Mouse (Mus musculus): ENCODE results near the gene Cenpu. TPM values are rescaled to one million over a fixed set of nuclear protein-coding genes. Genes with fewer than 3 reads are reported as not detected.
"Not testable (repeated sequence)": the region's sequence is repeated elsewhere in the genome, so short reads cannot be mapped to it uniquely, and the experiment has no call there.

Gene Cenpu
- polyA plus RNA-seq, 1 experiment from 2014 or later, result 6.1 TPM

- no peak overlapping the region for H3K9ac ChIP-seq
- 77% methylated on average over 6 of the region's 6 CpGs for WGBS
- no peak for ATAC-seq (replicated peaks)
These were observed 7.6 kb downstream of the Cenpu start for GRCm38 (mm10) chr8:46559428-46559827.

GRCm38 (mm10) chr8:46562333-46562732 lies 10.5 kb downstream of the Cenpu start:
- Histone ChIP-seq H3K4me2 (no peak overlapping the region), H3K27me3 (replicated peaks) (no peaks in the 10 kb centered on the region), H3K4me3 (no peak overlapping the region), H3K4me1 (no peaks in the 10 kb centered on the region), H3K9me3 (no peaks in the 10 kb centered on the region), H3K9ac (no peak overlapping the region), H3K36me3 (replicated peaks) (no peaks in the 10 kb centered on the region), H3K27ac (no peak overlapping the region)
- WGBS, result 89% methylated on average over 16 of the region's 16 CpGs
- no peak for ATAC-seq (replicated peaks)

More at GRCm38 (mm10) chr8:46559428-46559827, 7.6 kb downstream of the Cenpu start:
- no peak overlapping the region for H3K27ac ChIP-seq
- H3K4me3 ChIP-seq, result no peak overlapping the region
- no peaks in the 10 kb centered on the region for H3K27me3 ChIP-seq (replicated peaks)
- no peak overlapping the region for H3K4me2 ChIP-seq
- H3K9me3 ChIP-seq, result no peaks in the 10 kb centered on the region
- no peaks in the 10 kb centered on the region for H3K36me3 ChIP-seq (replicated peaks)
- H3K4me1 ChIP-seq, result no peaks in the 10 kb centered on the region

- no peaks in the 10 kb centered on the region for H3K4me1 ChIP-seq
- 82% methylated on average over 7 of the region's 7 CpGs for WGBS
- no peaks in the 10 kb centered on the region for H3K27me3 ChIP-seq (replicated peaks)
- no peak overlapping the region for H3K9ac ChIP-seq
- ATAC-seq (replicated peaks), result no peak
- no peak overlapping the region for H3K4me3 ChIP-seq
- no peak overlapping the region for H3K27ac ChIP-seq
- H3K36me3 ChIP-seq (replicated peaks), result no peaks in the 10 kb centered on the region
- no peaks in the 10 kb centered on the region for H3K9me3 ChIP-seq
- no peak overlapping the region for H3K4me2 ChIP-seq
These were observed 15.2 kb downstream of the Cenpu start for GRCm38 (mm10) chr8:46566914-46567529.

GRCm38 (mm10) chr8:46567946-46568345 lies 16.1 kb downstream of the Cenpu start:
- H3K27ac ChIP-seq, result no peak overlapping the region
- no peak overlapping the region for H3K9ac ChIP-seq
- no peaks in the 10 kb centered on the region for H3K4me1 ChIP-seq
- H3K4me2 ChIP-seq, result no peak overlapping the region
- H3K27me3 ChIP-seq (replicated peaks), result no peaks in the 10 kb centered on the region
- H3K4me3 ChIP-seq, result no peak overlapping the region
- no peaks in the 10 kb centered on the region for H3K9me3 ChIP-seq
- H3K36me3 ChIP-seq (replicated peaks), result no peaks in the 10 kb centered on the region
- ATAC-seq (replicated peaks), result no peak
- WGBS, result 94% methylated on average over 8 of the region's 8 CpGs

- Histone ChIP-seq H3K27ac (no peak overlapping the region), H3K27me3 (replicated peaks) (no peaks in the 10 kb centered on the region), H3K4me2 (no peak overlapping the region), H3K36me3 (replicated peaks) (no peaks in the 10 kb centered on the region), H3K4me1 (no peaks in the 10 kb centered on the region), H3K9ac (no peak overlapping the region), H3K4me3 (no peak overlapping the region), H3K9me3 (no peaks in the 10 kb centered on the region)
- 82% methylated on average over 2 of the region's 2 CpGs for WGBS
- ATAC-seq (replicated peaks), result no peak
These were observed 17.1 kb downstream of the Cenpu start for GRCm38 (mm10) chr8:46568942-46569341.

- Histone ChIP-seq H3K4me1 (no peaks in the 10 kb centered on the region), H3K27ac (no peak overlapping the region), H3K36me3 (replicated peaks) (no peaks in the 10 kb centered on the region), H3K4me2 (no peak overlapping the region), H3K4me3 (no peak overlapping the region), H3K9me3 (no peaks in the 10 kb centered on the region), H3K27me3 (replicated peaks) (no peaks in the 10 kb centered on the region), H3K9ac (no peak overlapping the region)
- ATAC-seq (replicated peaks), result no peak
- 92% methylated on average over 19 of the region's 19 CpGs for WGBS
These were observed 18.0 kb downstream of the Cenpu start for GRCm38 (mm10) chr8:46569659-46570441.

GRCm38 (mm10) chr8:46570673-46571072 lies 18.8 kb downstream of the Cenpu start:
- Histone ChIP-seq H3K4me2 (no peak overlapping the region), H3K36me3 (replicated peaks) (no peaks in the 10 kb centered on the region), H3K27me3 (replicated peaks) (no peaks in the 10 kb centered on the region), H3K4me1 (no peaks in the 10 kb centered on the region), H3K27ac (no peak overlapping the region), H3K4me3 (no peak overlapping the region), H3K9ac (no peak overlapping the region), H3K9me3 (no peaks in the 10 kb centered on the region)
- WGBS, result 95% methylated on average over 8 of the region's 14 CpGs
- no peak for ATAC-seq (replicated peaks)

GRCm38 (mm10) chr8:46573446-46573845 lies 21.6 kb downstream of the Cenpu start:
- Histone ChIP-seq H3K9me3 (no peaks in the 10 kb centered on the region), H3K9ac (no peak overlapping the region), H3K4me3 (no peak overlapping the region), H3K36me3 (replicated peaks) (peaks cover 3% of the 10 kb centered on the region; the same call in 1 of the 2 replicates), H3K4me2 (no peak overlapping the region), H3K27ac (no peak overlapping the region), H3K4me1 (no peaks in the 10 kb centered on the region), H3K27me3 (replicated peaks) (no peaks in the 10 kb centered on the region)
- WGBS, result 82% methylated on average over 2 of the region's 2 CpGs
- ATAC-seq (replicated peaks), result no peak

- no peak overlapping the region for H3K4me3 ChIP-seq
- ATAC-seq (replicated peaks), result no peak
- no peaks in the 10 kb centered on the region for H3K4me1 ChIP-seq
- H3K27ac ChIP-seq, result no peak overlapping the region
- H3K27me3 ChIP-seq (replicated peaks), result no peaks in the 10 kb centered on the region
- no peaks in the 10 kb centered on the region for H3K9me3 ChIP-seq
- H3K36me3 ChIP-seq (replicated peaks), result peaks cover 3% of the 10 kb centered on the region; the same call in 1 of the 2 replicates
- H3K4me2 ChIP-seq, result no peak overlapping the region
- no peak overlapping the region for H3K9ac ChIP-seq
- WGBS, result 89% methylated on average over 2 of the region's 2 CpGs
These were observed 22.1 kb downstream of the Cenpu start for GRCm38 (mm10) chr8:46573964-46574363.

- Histone ChIP-seq H3K9ac (no peak overlapping the region), H3K4me2 (no peak overlapping the region), H3K27ac (no peak overlapping the region), H3K4me1 (no peaks in the 10 kb centered on the region), H3K36me3 (replicated peaks) (peaks cover 3% of the 10 kb centered on the region; the same call in 1 of the 2 replicates), H3K4me3 (no peak overlapping the region), H3K27me3 (replicated peaks) (no peaks in the 10 kb centered on the region), H3K9me3 (no peaks in the 10 kb centered on the region)
- 93% methylated on average over 9 of the region's 9 CpGs for WGBS
- ATAC-seq (replicated peaks), result no peak
These were observed 27.0 kb downstream of the Cenpu start for GRCm38 (mm10) chr8:46578794-46579193.

GRCm38 (mm10) chr8:46584328-46584727 lies 32.5 kb downstream of the Cenpu start:
- 50% methylated on average over 4 of the region's 4 CpGs for WGBS
- not testable (repeated sequence) for H3K9ac ChIP-seq; H3K4me2 ChIP-seq; H3K4me1 ChIP-seq; H3K27ac ChIP-seq; H3K9me3 ChIP-seq; ATAC-seq (replicated peaks); H3K27me3 ChIP-seq (replicated peaks); H3K4me3 ChIP-seq; H3K36me3 ChIP-seq (replicated peaks)

GRCm38 (mm10) chr8:46585576-46585975 lies 33.7 kb downstream of the Cenpu start:
- H3K4me3 ChIP-seq, result no peak overlapping the region
- H3K27ac ChIP-seq, result no peak overlapping the region
- H3K9me3 ChIP-seq, result no peaks in the 10 kb centered on the region
- H3K4me1 ChIP-seq, result no peaks in the 10 kb centered on the region
- WGBS, result 84% methylated on average over 3 of the region's 3 CpGs
- H3K27me3 ChIP-seq (replicated peaks), result no peaks in the 10 kb centered on the region
- H3K36me3 ChIP-seq (replicated peaks), result no peaks in the 10 kb centered on the region
- no peak overlapping the region for H3K4me2 ChIP-seq
- no peak for ATAC-seq (replicated peaks)
- no peak overlapping the region for H3K9ac ChIP-seq

- 94% methylated on average over 5 of the region's 5 CpGs for WGBS
These were observed 36.1 kb downstream of the Cenpu start for GRCm38 (mm10) chr8:46587911-46588310.

More at GRCm38 (mm10) chr8:46587911-46588310, 36.1 kb downstream of the Cenpu start:
- Histone ChIP-seq H3K36me3 (replicated peaks) (no peaks in the 10 kb centered on the region), H3K9ac (no peak overlapping the region), H3K4me1 (no peaks in the 10 kb centered on the region), H3K4me3 (no peak overlapping the region), H3K27me3 (replicated peaks) (no peaks in the 10 kb centered on the region), H3K4me2 (no peak overlapping the region), H3K27ac (no peak overlapping the region), H3K9me3 (no peaks in the 10 kb centered on the region)
- no peak for ATAC-seq (replicated peaks)

Data from midbrain, embryonic 15.5 days (tissue).